Mouse (Mus musculus) stomach, embryonic 16.5 days (tissue): Measurements from ENCODE around the gene Npr1. TPM values are rescaled to one million over a fixed set of nuclear protein-coding genes. Genes with fewer than 3 reads are reported as not detected.
A peak's percentile ranks its signal among the peaks of the same experiment; 100 is the strongest.

Experiments
- ATAC-seq: fragments of 200-750 bp; cut with Nextera tagmentation; 2 replicates; pipeline ENCODE4 v1.8.0; 2017; ENCODE audit warnings: moderate number of reproducible peaks, moderate TSS enrichment; ENCODE audit not compliant: insufficient read depth, low FRiP score
- H3K27ac ChIP-seq: fragments of 300-500 bp; sonication (generic); 2 replicates; pipeline ENCODE4 v1.5.1; 2014; ENCODE audit warnings: low read length
- H3K27me3 ChIP-seq: fragments of 300-500 bp; sonication (generic); 2 replicates; pipeline ENCODE4 v1.6.1; 2014; ENCODE audit warnings: low read length, control low read depth, mixed read lengths; ENCODE audit not compliant: control insufficient read depth, insufficient read depth
- H3K36me3 ChIP-seq: fragments of 300-500 bp; sonication (generic); 2 replicates; pipeline ENCODE4 v1.6.1; 2014; ENCODE audit warnings: low read length; ENCODE audit not compliant: control insufficient read depth, insufficient read depth
- H3K4me1 ChIP-seq: fragments of 300-500 bp; sonication (generic); 2 replicates; pipeline ENCODE4 v1.6.1; 2014; ENCODE audit warnings: low read length, control low read depth, mixed read lengths; ENCODE audit not compliant: control insufficient read depth, insufficient read depth
- H3K4me2 ChIP-seq: fragments of 300-500 bp; sonication (generic); 2 replicates; pipeline ENCODE4 v1.6.1; 2014; ENCODE audit warnings: low read depth, low read length, mixed read lengths
- H3K4me3 ChIP-seq: fragments of 300-500 bp; sonication (generic); replicated peaks from 2 replicates; pipeline ENCODE4 v1.5.1; 2014; ENCODE audit warnings: mild to moderate bottlenecking, low read length
- H3K9ac ChIP-seq: fragments of 300-500 bp; sonication (generic); 2 replicates; pipeline ENCODE4 v1.6.1; 2014; ENCODE audit warnings: low read length
- H3K9me3 ChIP-seq: fragments of 300-500 bp; sonication (generic); replicated peaks from 2 replicates; pipeline ENCODE4 v1.6.1; 2016; ENCODE audit warnings: low read length, control low read depth; ENCODE audit not compliant: control insufficient read depth
- WGBS: fragments of 180-500 bp; shearing (Covaris S2); extraction: QIAGEN DNeasy Blood & Tissue Kit; methylation state at CpG from one replicate; pipeline ENCODE4 v1.1.7; 2014; 5-methylcytosine and 5-hydroxymethylcytosine counted together
- polyA plus RNA-seq: library from polyadenylated mRNA; unstranded; fragments of >200 nt; fragmentation: Nextera tagmentation; extraction: Ambion mirVana; gene quantifications from 2 replicates; pipeline ENCODE4 v1.2.1, GENCODE M21; 2015

The Npr1 gene
- polyA plus RNA-seq, 1 experiment from 2014 or later, result 5.9 TPM

DNA sequence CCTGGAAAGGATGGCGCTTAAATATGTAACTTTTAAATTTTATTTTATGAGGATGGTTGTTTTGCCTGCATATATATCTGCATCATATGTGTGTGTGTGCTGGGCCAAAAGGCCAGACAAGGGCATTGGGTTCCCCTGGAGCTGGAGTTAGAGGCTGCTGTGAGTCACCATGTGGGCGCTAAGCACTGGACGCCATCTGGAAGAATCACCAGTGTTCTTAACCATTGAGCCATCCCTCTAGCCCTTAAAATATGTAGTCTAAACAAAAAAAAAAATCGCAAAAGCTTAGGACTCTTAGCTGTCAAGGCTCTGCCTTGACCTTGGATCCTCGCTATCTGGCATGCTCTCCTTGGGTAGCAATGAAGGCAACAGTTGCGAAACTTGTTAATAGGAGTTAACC lies 22.9 kb upstream of the Npr1 start:
- H3K36me3 ChIP-seq, result peaks cover 8% of the 10 kb centered on the region

DNA sequence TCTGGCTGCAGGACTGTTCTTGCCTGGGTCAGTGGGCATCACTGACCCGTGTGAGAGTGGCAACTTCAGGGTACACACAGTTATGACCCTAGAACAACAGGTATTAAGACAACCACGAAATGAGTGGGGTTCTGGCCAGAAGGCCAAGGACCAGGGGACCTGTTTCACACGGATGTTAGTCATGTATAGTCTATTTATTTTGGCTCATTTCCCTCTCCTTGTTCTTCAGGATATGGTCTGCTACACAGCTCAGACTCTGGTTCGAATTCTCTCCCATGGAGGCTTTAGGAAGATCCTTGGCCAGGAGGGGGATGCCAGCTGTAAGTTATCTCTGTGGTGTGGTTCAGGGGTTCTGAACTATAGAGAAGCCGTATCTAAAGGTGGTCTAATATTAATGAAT lies 21.3 kb upstream of the Npr1 start:
- H3K27ac ChIP-seq, result no peak overlapping the region
- WGBS, result 80% methylated on average over 5 of the region's 5 CpGs
- no peak for ATAC-seq

More for the DNA sequence above, 22.9 kb upstream of the Npr1 start:
- ATAC-seq, result no peak
- Histone ChIP-seq H3K4me2 (no peak overlapping the region), H3K27ac (no peak overlapping the region), H3K9me3 (no peaks in the 10 kb centered on the region), H3K4me3 (no peak overlapping the region), H3K27me3 (no peaks in the 10 kb centered on the region), H3K4me1 (peaks cover 8% of the 10 kb centered on the region), H3K9ac (no peak overlapping the region)
- 76% methylated on average over 6 of the region's 6 CpGs for WGBS

DNA sequence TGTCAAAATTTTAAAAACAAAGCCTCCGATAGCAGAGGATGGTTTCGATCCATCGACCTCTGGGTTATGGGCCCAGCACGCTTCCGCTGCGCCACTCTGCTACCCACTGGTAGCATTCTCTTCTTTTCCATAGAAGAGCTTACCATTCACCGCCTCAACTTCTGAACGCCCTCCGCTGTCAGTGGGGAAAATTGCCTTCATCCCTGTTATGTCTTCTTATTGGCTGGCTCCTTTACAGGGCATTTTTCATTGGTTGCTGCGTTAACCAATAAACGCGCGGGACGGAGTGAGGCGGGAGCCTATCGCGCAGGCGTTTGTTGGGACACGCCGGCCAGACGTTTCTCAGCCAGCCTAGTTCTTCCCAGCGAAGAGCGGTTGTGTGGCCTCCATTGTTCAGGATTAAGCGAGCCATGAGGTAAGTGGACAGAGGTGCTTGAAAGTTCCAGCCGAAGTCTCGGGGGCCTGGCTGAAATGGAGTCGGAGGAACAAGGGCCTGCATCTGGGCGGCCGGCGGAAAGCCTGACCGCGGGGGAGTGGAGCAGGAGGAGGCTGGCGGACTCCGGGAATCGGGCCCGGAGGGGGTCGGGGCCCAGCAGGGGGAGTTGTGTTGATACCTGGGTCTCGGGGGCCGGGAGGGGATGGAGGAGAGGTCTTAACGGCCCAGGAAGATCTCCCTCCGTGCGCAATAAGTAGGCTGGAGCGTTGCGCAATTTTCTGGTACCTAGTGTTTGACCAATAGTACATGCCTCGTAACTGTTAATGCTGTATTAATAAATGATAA lies 10.4 kb upstream of the Npr1 start, which contains the start of gene Ilf2:
TSS of gene Ilf2 (plus strand) at position 296 of the 781 bp plus-strand sequence.
- peak within 1 kb of the TSS; percentile 74 for H3K4me3 ChIP-seq
- no peaks in the 10 kb centered on the region for H3K27me3 ChIP-seq
- H3K9me3 ChIP-seq, result no peaks in the 10 kb centered on the region
- H3K36me3 ChIP-seq, result peaks cover 12% of the 10 kb centered on the region
- H3K4me1 ChIP-seq, result peaks cover 7% of the 10 kb centered on the region; the same call in 1 of the 2 replicates
- H3K4me2 ChIP-seq, result peak within 1 kb of the TSS; percentile 59
- peak within 1 kb of the TSS; percentile 86 for H3K9ac ChIP-seq
- peak; percentile 99 for ATAC-seq
- H3K27ac ChIP-seq, result peak within 1 kb of the TSS; percentile 88
- under 1% methylated on average over 45 of the region's 45 CpGs for WGBS

More for the DNA sequence above, 21.3 kb upstream of the Npr1 start:
- peaks cover 8% of the 10 kb centered on the region for H3K4me1 ChIP-seq
- no peak overlapping the region for H3K9ac ChIP-seq
- no peak overlapping the region for H3K4me3 ChIP-seq
- H3K4me2 ChIP-seq, result no peak overlapping the region
- H3K9me3 ChIP-seq, result no peaks in the 10 kb centered on the region
- peaks cover 16% of the 10 kb centered on the region for H3K36me3 ChIP-seq
- no peaks in the 10 kb centered on the region for H3K27me3 ChIP-seq

DNA sequence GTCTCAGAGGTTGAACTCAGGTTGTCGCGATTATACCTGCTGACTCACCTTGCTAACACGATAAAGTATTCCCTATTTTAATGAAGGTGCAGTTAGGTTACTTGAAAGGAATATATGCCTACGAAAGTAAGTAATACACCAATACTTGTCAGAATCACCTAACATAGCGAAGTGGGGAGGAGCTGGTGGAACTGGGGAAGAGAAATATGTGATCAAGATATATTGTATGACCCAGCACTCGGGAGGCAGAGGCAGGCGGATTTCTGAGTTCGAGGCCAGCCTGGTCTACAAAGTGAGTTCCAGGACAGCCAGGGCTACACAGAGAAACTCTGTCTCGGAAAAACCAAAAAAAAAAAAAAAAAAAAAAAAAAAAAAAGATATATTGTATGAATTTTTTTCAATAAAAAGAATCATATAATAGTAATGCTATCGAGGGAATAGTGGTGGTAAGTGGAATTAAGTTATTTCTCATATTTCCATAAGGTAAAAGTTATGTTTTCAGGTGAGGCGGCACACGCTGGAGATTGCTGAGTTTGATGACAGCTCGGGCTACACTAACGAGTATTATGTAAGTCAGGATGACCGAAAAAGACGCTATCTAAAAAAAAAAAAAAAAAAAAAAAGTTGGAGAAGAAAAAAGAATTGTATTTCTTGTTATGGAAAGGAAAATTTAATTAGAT lies 9.6 kb upstream of the Npr1 start:
- WGBS, result 33% methylated on average over 15 of the region's 16 CpGs
- Histone ChIP-seq H3K4me2 (peak overlapping the region; percentile 49), H3K4me3 (peak overlapping the region; percentile 45), H3K27ac (no peak overlapping the region), H3K36me3 (peaks cover 6% of the 10 kb centered on the region), H3K4me1 (peaks cover 7% of the 10 kb centered on the region; the same call in 1 of the 2 replicates), H3K9me3 (no peaks in the 10 kb centered on the region), H3K9ac (no peak overlapping the region), H3K27me3 (no peaks in the 10 kb centered on the region)
- no peak for ATAC-seq

DNA sequence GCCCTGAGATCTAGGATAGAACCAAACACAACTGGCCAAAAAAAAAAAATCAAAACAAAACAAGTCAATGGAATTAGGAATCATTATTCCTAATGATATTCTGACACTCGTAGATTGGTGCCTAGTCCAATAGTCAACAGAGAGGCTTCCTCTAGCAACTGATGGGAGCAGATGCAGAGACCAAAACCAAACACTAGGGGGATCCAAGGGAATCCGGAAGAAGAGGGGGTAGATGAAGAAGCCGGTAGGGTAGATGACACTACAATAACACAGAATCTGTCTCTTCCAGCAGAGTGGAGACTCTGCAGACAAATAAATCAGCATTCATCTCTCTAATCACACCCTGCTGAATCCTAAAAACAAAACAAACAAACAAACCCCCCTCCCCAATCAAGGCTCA lies 6.5 kb upstream of the Npr1 start:
- no peak overlapping the region for H3K4me3 ChIP-seq
- H3K9me3 ChIP-seq, result no peaks in the 10 kb centered on the region
- no peak overlapping the region for H3K9ac ChIP-seq
- H3K36me3 ChIP-seq, result no peaks in the 10 kb centered on the region
- H3K4me1 ChIP-seq, result peaks cover 5% of the 10 kb centered on the region; the same call in 1 of the 2 replicates
- H3K27me3 ChIP-seq, result no peaks in the 10 kb centered on the region
- 24% methylated on average over 3 of the region's 3 CpGs for WGBS
- no peak overlapping the region for H3K27ac ChIP-seq
- no peak for ATAC-seq
- H3K4me2 ChIP-seq, result no peak overlapping the region

DNA sequence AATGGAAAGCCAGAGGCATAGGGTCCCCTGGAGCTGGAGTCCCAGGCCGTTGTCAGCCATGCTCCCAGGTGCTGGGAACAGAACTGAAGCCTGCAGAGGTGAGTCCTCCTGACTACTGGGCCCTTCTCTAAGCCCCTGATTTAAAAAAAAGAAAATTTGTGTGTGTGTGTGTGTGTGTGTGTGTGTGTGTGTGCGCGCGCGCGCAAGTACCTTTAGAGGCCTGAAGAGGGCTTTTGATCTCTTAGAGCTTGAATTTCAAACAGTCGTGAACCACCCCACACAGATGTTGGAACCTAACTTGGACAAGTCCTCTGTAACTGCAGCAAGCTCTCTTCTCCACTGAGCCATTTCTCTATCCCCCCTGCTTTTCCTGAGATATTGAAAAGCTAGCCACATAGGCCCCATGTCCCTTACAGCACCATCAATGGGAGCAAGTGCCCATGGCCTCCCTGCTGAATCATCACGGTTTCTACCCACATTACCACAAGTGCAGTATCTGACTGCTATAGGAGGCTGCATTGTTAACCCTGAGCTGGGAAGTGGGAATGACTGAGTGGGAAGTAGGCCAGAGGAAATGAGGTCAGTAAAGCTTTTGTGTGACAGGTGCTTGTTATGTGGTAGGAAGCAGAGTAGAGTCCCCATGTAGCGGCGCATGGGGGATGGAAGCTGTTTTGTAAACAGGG lies 2.1 kb upstream of the Npr1 start:
- no peak for ATAC-seq
- H3K4me3 ChIP-seq, result no peak overlapping the region
- H3K27ac ChIP-seq, result no peak overlapping the region
- no peaks in the 10 kb centered on the region for H3K36me3 ChIP-seq
- H3K27me3 ChIP-seq, result peaks cover 22% of the 10 kb centered on the region
- WGBS, result 90% methylated on average over 10 of the region's 10 CpGs
- no peak overlapping the region for H3K9ac ChIP-seq
- no peak overlapping the region for H3K4me2 ChIP-seq
- H3K9me3 ChIP-seq, result no peaks in the 10 kb centered on the region
- H3K4me1 ChIP-seq, result peaks cover 6% of the 10 kb centered on the region; the same call in 1 of the 2 replicates

DNA sequence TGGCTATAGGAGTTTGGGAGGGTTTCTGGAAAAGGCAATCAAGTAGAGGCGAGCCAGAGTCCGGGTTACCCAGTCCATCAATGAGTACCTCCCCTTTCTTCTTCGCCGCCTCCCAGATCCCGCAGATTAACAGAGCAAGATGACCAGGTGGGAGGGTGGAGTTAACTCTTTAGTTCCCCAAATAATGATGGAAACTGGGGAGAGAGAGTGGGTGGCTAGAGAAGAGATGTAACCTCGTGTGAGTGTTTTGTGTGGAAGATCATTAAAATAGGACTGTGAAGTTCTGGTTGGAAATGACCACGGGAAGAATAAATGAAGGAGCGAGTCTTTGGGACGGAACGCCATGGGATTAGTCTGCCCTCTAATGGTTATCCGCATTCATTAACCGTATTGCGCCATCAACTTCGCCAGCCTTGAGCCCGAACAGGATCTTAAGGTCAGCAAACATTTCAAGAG lies 673 bp upstream of the Npr1 start:
- H3K4me1 ChIP-seq, result peaks cover 6% of the 10 kb centered on the region; the same call in 1 of the 2 replicates
- WGBS, result 0% methylated on average over 15 of the region's 15 CpGs
- H3K4me3 ChIP-seq, result peak overlapping the region; percentile 62
- peak overlapping the region; percentile 70 for H3K9ac ChIP-seq
- H3K9me3 ChIP-seq, result no peaks in the 10 kb centered on the region
- H3K36me3 ChIP-seq, result no peaks in the 10 kb centered on the region
- peak overlapping the region; percentile 99 for H3K4me2 ChIP-seq
- ATAC-seq, result peak; percentile 23; the same call in 1 of the 2 replicates
- H3K27ac ChIP-seq, result no peak overlapping the region
- H3K27me3 ChIP-seq, result peaks cover 22% of the 10 kb centered on the region

DNA sequence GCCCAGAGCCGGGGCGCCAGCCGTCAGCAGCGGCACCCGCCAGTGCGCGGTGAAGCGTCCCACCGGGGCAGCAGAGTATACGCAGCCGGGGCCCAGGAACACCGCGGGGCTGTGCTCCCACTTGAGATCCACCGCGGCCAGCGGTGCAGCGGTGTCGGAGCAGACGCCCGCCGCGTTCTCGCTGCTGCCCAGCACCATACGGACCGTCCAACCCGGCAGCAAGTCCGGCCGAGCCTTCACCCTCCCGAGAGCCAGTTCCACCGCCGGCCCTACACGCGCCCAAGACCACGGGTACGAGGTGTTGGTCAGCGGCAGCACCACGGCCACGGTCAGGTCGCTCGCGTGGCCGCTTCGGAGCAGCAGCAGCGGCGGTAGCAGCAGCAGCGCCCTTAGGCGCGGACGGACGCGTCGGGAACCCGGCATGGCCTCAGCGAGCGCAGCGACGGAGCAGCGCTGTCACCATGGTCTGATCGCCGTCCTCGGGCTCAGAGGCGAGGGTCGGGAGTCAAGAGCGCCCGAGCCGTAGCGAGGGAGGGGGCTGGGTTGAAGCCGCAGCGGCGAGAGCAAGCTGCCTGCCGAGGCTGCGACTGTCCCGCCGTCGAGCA lies 483 bp downstream of the Npr1 start:
- Histone ChIP-seq H3K27me3 (peaks cover 22% of the 10 kb centered on the region), H3K4me3 (peak overlapping the region; percentile 62), H3K27ac (no peak overlapping the region), H3K4me2 (peak overlapping the region; percentile 99), H3K36me3 (no peaks in the 10 kb centered on the region), H3K4me1 (peaks cover 6% of the 10 kb centered on the region; the same call in 1 of the 2 replicates), H3K9me3 (no peaks in the 10 kb centered on the region), H3K9ac (peak overlapping the region; percentile 70)
- ATAC-seq, result 0 out of 2 replicates have a peak, but pooled peaks have one; percentile 16
- 1% methylated on average over 75 of the region's 75 CpGs for WGBS
